Mouse (Mus musculus): ENCODE data around the gene Lypd6.

GRCm38 (mm10) chr2:50188856-50189255 lies 122.6 kb downstream of the Lypd6 start:
- no peak for TF ChIP-seq CTCF (IDR thresholded peaks at IDR 0.05; ENCODE audit: low read depth, low read length)
- TF ChIP-seq POLR2A (IDR thresholded peaks at IDR 0.05; ENCODE audit: extremely low read depth, insufficient read depth, low read length), result no peak
